ENCODE assay signal across 22 mouse cellular contexts in the genomic region with DNA sequence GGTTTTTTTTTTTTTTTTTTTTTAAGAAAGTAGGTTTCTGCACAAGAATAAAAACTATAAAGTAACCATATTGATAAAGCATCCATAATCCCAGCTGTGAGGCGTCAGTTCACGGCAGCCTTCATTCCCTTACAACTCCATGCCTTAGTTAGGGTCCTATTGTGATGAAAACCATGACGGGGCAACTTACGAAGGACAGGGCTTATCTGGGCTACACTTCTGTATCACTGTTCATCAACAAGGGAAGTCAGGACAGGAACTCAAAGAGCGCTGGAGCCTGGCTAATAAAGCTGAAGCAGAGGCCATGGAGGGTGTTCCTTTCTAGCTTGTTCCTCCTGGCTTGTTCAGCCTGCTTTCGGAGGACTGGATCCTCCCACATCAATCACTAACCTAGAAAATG. TPM values are rescaled to one million over a fixed set of nuclear protein-coding genes. Genes with fewer than 3 reads are reported as not detected.
DNase-seq lines count a peak whose midpoint lies in the region; ATAC-seq and TF ChIP-seq lines count a peak whose summit lies in the region.
"Had no signal": no experiment of that assay in that cellular context is flagged by ENCODE, and none has a peak within 500 bp of the region (broad histone marks: within the 10 kb centered on the region; RNA-seq: fewer than 3 reads in every experiment).

No protein-coding gene starts in this region.

- WGBS in liver, embryonic 11.5 days, result 42% methylated on average over 6 of the region's 6 CpGs
- WGBS in liver, embryonic 14.5 days (ENCODE audit: insufficient replicate concordance), result 21% methylated on average over 6 of the region's 6 CpGs

- H3K27me3 ChIP-seq in liver, embryonic 11.5 days (replicated peaks; ENCODE audit: control insufficient read depth, insufficient read depth, low read length), result no peaks in the 10 kb centered on the region
- H3K27me3 ChIP-seq in liver, embryonic 14.5 days (ENCODE audit: control insufficient read depth, insufficient read depth, low read length), result no peaks in the 10 kb centered on the region
- H3K27me3 ChIP-seq: CH12.LX; embryonic facial prominence, embryonic 12.5 days; forebrain, embryonic 15.5 days; heart, embryonic 13.5 days; Patski; stomach, embryonic 15.5 days had no signal

- H3K36me3 ChIP-seq in liver, embryonic 11.5 days (ENCODE audit: control insufficient read depth, insufficient read depth, low read length), result no peaks in the 10 kb centered on the region
- no peaks in the 10 kb centered on the region for H3K36me3 ChIP-seq in liver, embryonic 14.5 days (replicated peaks; ENCODE audit: control insufficient read depth, insufficient read depth, low read depth)
- H3K36me3 ChIP-seq: embryonic facial prominence, embryonic 12.5 days; forebrain, embryonic 15.5 days; heart, embryonic 13.5 days; stomach, embryonic 15.5 days had no signal

- DNase-seq in liver, embryonic 11.5 days (ENCODE audit: low spot score), result no peak
- DNase-seq in liver, result no peak
- no peak for DNase-seq in liver, embryonic 14.5 days (ENCODE audit: low read depth in 3 of 3, low spot score in 3 of 3)
- DNase-seq in naive thymus-derived CD4-positive, alpha-beta T cell, adult 2 months (ENCODE audit: low read depth), result peak; percentile 27
- no peak for DNase-seq in cerebellum, postnatal 10 days
- DNase-seq in adrenal gland, adult (ENCODE audit: inconsistent age in 2 of 2, low spot score in 1 of 2), result no peak
- DNase-seq in gastrocnemius, adult 18-20 months (ENCODE audit: low spot score), result no peak
- DNase-seq: adrenal gland, postnatal 36 days; cerebellum, adult 2 months; heart, postnatal 4 days; kidney, postnatal 36 days; thymus, adult 18-20 months had no signal

- H3K4me3 ChIP-seq in liver, embryonic 11.5 days (ENCODE audit: low read depth, low read length), result no peak overlapping the region
- no peak overlapping the region for H3K4me3 ChIP-seq in bone marrow macrophage, adult 2 months (ENCODE audit: insufficient read depth, low read length)
- no peak overlapping the region for H3K4me3 ChIP-seq in liver, embryonic 14.5 days (ENCODE audit: insufficient read depth in 1 of 2, low read depth in 2 of 2, low read length in 2 of 2)
- H3K4me3 ChIP-seq: embryonic facial prominence, embryonic 12.5 days; forebrain, embryonic 15.5 days; heart, embryonic 13.5 days; stomach, embryonic 15.5 days had no signal

- no peak overlapping the region for H3K4me2 ChIP-seq in liver, embryonic 11.5 days
- no peak overlapping the region for H3K4me2 ChIP-seq in liver, embryonic 14.5 days (ENCODE audit: low read depth)
- H3K4me2 ChIP-seq: embryonic facial prominence, embryonic 12.5 days; forebrain, embryonic 15.5 days; heart, embryonic 13.5 days; stomach, embryonic 15.5 days had no signal

- TF ChIP-seq POLR2A in bone marrow macrophage, adult 2 months (IDR thresholded peaks at IDR 0.05; ENCODE audit: borderline replicate concordance, low read depth, low read length), result no peak

- H3K4me1 ChIP-seq in liver, embryonic 11.5 days (replicated peaks; ENCODE audit: control insufficient read depth, insufficient read depth, low read length), result 0 out of 2 replicates have a peak, but pooled peaks cover 3% of the 10 kb centered on the region
- peaks cover 24% of the 10 kb centered on the region for H3K4me1 ChIP-seq in bone marrow macrophage, adult 2 months (ENCODE audit: control insufficient read depth, insufficient read depth, low read length)
- no peaks in the 10 kb centered on the region; a peak in 1 of 4 replicates for H3K4me1 ChIP-seq in liver, embryonic 14.5 days (replicated peaks; ENCODE audit: control insufficient read depth in 2 of 2, insufficient read depth in 2 of 2, low read length in 1 of 2)
- H3K4me1 ChIP-seq: embryonic facial prominence, embryonic 12.5 days; forebrain, embryonic 15.5 days; stomach, embryonic 15.5 days had no signal

- TF ChIP-seq EP300 in liver, embryonic 14.5 days (IDR thresholded peaks at IDR 0.05; ENCODE audit: low read depth), result no peak

- H3K9me3 ChIP-seq in liver, embryonic 11.5 days (ENCODE audit: control insufficient read depth, low read length), result no peaks in the 10 kb centered on the region
- H3K9me3 ChIP-seq in liver, embryonic 14.5 days (ENCODE audit: control insufficient read depth, low read length), result no peaks in the 10 kb centered on the region
- H3K9me3 ChIP-seq: embryonic facial prominence, embryonic 12.5 days; forebrain, embryonic 15.5 days; heart, embryonic 13.5 days; stomach, embryonic 15.5 days had no signal

- no peak overlapping the region for H3K27ac ChIP-seq in liver, embryonic 11.5 days (ENCODE audit: low read depth, low read length)
- H3K27ac ChIP-seq in bone marrow macrophage, adult 2 months (ENCODE audit: insufficient read depth, low read depth, low read length), result peak overlapping the region; percentile 65
- no peak overlapping the region for H3K27ac ChIP-seq in liver, embryonic 14.5 days
- H3K27ac ChIP-seq: embryonic facial prominence, embryonic 12.5 days; forebrain, embryonic 15.5 days; heart, embryonic 13.5 days; stomach, embryonic 15.5 days had no signal

- no peak for TF ChIP-seq CTCF in bone marrow macrophage, adult 2 months (IDR thresholded peaks at IDR 0.05; ENCODE audit: low read depth, low read length)
- no peak for TF ChIP-seq CTCF in liver, embryonic 14.5 days (IDR thresholded peaks at IDR 0.05; ENCODE audit: low read depth)

- no peak overlapping the region for H3K9ac ChIP-seq in liver, embryonic 11.5 days (ENCODE audit: low read depth, low read length)
- no peak overlapping the region for H3K9ac ChIP-seq in liver, embryonic 14.5 days (replicated peaks)
- H3K9ac ChIP-seq: embryonic facial prominence, embryonic 12.5 days; forebrain, embryonic 15.5 days; heart, embryonic 13.5 days; stomach, embryonic 15.5 days had no signal

- 0 out of 2 replicates have a peak, but pooled peaks have one; percentile 53 for ATAC-seq in liver, embryonic 11.5 days (replicated peaks; ENCODE audit: low FRiP score)
- ATAC-seq in liver, embryonic 14.5 days (ENCODE audit: insufficient read depth), result peak; percentile 35; the same call in 1 of the 2 replicates
- ATAC-seq: forebrain, embryonic 15.5 days; hindbrain, embryonic 16.5 days; intestine, embryonic 16.5 days; midbrain, embryonic 16.5 days; Patski had no signal

RNA-seq across cellular contexts. Expression of a gene that starts 10.9 kb away (rescaled TPM):
- polyA plus RNA-seq in liver, embryonic 11.5 days (2014; fragmentation: Nextera tagmentation; extraction: Ambion mirVana), result 16.5 and 17.3 TPM in 2 replicates
- 13.7 and 15.0 TPM in 2 replicates for polyA plus RNA-seq in bone marrow macrophage, adult 2 months (2012; ENCODE audit: insufficient read depth, insufficient read length, missing spikeins)
- polyA plus RNA-seq in liver, embryonic 14.5 days (2012; rRNA removed), result 3.3 and 5.5 TPM in 2 replicates
- polyA plus RNA-seq in liver, embryonic 14.5 days (2014; fragmentation: Nextera tagmentation; extraction: Ambion mirVana), result 5.3 and 5.5 TPM in 2 replicates
- total RNA-seq in gastrocnemius, adult 18-20 months (2021), result 1 to 10 TPM; 2.1 to 2.7 TPM
